Mouse (Mus musculus) lung, postnatal 36 days (tissue): ENCODE data around the gene Traf4.
"Not testable (repeated sequence)": the region's sequence is repeated elsewhere in the genome, so short reads cannot be mapped to it uniquely, and the experiment has no call there.

ENCODE experiments used
- DNase-seq: peaks from one replicate; pipeline ENCODE4 v3.0.0; 2022; ENCODE audit warnings: mixed read lengths

The Traf4 gene

GRCm38 (mm10) chr11:78164924-78165760 is at the start of gene Traf4:
Gene Traf4 (minus strand): TSS chr11:78165589.
- peak; percentile 90 for DNase-seq

GRCm38 (mm10) chr11:78213086-78213817 is 47.9 kb upstream of the Traf4 start:
- peak; percentile 50 for DNase-seq

GRCm38 (mm10) chr11:78211513-78211912 is 46.1 kb upstream of the Traf4 start:
- DNase-seq: peak; percentile 42

DNA sequence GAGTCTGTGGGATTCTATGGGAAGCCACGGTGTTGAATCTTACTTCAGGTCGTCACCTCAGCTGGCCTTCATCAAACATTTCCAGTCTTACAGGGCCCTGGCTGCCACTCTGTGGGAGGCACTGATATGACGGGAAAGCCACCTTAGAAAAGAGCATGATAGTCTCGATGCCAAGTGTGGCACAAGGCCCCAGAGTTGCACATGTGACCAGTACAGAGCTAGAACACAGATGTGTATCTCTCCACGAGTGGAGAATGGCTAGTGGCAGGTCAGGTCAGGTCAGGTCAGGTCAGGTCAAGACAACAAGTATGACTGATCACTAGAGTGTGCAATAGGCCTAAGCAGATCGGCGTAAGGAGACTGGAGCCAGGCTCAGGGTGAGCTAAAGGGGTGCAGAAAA is 45.2 kb upstream of the Traf4 start:
- DNase-seq: no peak

GRCm38 (mm10) chr11:78209886-78210285 is 44.5 kb upstream of the Traf4 start:
- no peak for DNase-seq

- DNase-seq: no peak
Observed at GRCm38 (mm10) chr11:78207190-78207589, 41.8 kb upstream of the Traf4 start.

DNA sequence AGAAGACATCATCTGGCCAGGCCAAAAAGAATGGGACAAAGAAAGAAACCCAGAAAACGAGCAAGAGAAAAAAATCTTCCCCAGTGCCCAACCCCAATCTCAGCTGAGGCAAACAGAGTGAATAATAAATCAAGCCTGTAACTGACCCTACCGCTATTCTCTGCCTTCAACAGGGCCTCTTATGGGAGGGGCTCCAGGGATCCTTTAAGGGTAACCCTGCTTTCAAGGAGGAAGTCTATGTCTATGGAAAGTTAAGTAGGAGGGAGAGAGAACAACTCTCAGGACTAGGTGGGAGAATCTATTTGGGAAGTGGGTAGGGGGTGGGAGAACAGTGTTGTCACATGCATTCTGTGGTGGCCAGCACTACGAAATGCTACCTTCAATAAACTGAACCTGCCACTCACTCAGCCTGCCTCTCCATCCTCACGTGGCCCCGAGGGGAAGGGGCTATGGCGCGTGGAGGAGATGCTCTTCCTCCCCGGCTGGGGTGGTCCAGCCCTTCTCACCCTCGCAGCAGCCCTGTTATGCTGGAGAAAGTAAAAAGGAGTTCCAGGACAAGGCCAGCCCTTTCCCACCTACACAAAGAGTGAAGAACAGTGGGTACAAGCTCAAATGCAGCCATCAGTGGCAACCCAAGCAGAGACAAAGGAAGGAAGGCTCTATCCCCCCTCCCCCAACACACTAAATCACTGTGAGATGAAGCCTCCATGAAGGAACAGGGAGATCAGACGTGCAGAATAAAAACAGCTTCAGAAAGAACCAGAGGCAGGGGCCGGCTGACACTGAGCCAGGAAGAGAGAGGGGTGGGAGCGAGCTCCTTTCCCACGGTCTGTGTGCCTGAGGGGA is 40.2 kb upstream of the Traf4 start:
- DNase-seq: no peak

- DNase-seq: no peak
Observed at GRCm38 (mm10) chr11:78204287-78204686, 38.9 kb upstream of the Traf4 start.

DNA sequence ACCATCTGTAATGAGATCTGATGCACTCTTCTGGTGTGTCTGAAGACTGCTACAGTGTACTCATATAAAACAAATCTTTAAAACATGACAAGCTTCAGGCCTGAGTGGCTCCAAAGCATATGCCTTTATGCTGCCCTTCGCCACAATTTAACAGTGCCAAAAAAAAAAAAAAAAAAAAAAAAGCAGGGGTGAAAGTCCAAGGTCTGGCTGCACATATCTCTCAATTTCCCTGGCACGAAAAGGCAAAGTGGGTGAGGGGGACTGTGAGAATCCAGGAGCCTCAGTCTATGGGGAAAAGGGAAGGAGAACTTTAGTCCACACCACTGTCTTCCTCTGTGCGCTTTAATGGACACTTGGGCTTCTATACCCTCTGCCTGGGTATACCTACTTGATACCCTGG is 37.0 kb upstream of the Traf4 start:
- DNase-seq: no peak

DNA sequence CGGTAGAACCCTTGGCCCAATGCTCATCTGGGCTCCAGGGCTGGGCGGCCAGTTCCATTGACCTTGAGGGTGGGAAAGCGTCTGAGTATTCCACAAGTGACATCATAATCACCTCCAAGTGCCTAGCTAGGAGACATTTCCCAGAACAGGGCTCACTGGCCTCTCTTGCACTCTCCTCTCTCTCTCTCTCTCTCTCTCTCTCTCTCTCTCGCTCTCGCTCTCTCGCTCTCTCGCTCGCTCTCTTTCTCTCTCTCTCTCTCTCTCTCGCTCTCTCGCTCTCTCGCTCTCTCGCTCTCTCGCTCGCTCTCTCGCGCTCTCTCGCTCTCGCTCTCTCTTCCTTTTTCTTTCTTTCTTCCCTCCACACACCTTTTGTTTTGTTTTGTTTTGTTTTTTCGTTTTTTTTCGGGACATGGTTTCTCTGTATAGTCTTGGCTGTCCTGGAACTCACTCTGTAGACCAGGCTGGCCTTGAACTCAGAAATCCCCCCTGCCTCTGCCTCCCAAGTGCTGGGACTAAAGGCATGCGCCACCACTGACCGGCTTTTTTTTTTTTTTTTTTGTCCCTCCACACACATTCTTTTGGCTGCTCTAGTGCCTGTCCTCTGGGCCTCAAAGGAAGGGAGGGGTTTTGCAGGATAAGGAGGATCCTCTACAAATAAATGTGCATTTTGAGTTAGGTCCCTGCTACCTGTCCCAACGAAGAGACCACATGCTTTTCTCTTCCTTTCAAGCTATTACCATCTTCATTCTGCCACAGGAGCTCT is 29.9 kb upstream of the Traf4 start:
- no peak for DNase-seq

DNA sequence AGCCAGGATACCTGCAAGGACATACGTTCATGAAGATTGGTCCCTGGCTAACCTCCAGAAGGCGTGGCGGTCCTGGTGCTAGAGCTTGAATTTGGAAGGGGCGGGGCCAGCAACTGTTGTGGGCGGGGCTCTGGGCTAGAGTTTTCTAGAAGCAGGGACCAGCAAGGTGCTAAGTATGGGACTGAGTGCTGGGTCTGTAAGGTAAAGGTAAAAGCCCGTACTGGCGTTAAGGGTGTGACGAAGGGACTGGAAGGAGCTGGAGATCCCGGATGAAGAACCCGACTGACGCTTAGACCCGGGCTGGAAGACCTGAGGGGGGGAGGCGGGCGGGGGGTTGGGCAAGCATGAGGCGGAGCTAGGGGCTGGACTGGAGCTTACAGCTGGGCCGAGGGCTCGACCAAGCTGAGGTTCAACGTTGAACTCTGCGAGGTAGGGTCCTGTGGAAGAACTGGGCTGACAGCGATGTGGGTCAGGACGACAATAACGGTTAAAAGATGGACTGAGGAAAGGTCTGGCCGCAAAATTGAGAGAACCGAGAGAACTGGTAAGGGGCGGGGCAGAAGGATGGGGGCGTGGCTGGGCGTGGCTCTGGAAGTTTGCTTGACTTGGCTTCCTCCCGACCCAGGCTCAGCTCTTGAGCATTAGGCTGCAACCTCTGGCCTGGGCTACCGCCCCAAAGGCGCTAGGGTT is 29.2 kb upstream of the Traf4 start:
- peak; percentile 88 for DNase-seq

- no peak for DNase-seq
Observed at GRCm38 (mm10) chr11:78193113-78193512, 27.7 kb upstream of the Traf4 start, which contains the start of gene Proca1. Gene Proca1 (plus strand): TSS chr11:78193392.

DNA sequence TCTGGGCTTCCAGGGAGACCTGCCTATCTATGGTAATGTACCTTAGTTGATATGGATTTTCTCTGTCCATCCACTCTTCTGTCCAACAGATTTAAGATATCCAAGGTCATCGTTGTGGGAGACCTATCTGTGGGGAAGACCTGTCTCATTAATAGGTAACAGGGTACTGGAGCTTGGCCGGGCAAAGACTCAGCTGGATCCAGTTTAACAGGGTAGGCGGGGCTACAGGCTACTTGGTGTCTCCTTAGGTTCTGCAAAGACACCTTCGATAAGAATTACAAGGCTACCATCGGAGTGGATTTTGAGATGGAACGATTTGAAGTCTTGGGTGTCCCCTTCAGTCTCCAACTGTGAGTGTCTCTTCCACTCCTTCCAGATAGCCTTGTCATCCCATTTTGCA is 24.7 kb upstream of the Traf4 start:
- DNase-seq: no peak

DNA sequence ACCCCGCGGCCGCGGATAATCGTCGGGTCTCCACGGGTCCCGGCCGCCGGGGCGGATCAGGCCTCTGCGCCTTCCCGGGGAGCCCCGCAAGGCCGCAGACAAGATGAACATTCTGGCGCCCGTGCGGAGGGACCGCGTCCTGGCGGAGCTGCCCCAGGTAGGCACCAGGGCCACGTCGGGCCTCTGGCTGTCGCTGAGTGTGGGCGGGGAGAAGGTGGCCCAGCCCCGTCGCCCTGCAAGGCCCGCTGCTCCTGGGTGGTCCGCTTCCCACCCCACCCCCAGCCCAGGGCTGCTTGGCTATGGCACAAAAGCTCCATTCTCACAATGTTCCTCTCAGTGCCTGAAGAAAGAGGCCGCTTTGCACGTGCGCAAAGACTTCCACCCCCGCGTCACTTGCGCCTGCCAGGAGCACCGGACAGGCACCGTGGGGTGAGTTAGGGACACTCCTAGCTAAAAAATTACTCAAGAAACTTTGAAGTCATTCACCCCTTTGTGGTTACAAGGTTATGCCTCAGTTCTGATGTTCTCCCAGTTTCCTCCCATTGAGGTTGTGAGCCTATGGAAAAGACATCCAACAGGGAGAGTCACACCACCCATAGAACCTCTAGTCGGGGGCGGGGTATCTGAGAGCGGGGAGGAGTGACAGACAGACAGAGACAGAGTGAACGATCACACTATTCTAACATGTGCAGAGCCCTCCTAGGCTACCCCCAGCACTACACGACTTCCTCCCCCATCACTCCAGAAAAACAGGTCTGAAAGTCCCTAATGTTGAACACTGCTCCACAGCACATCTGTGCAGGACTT is 24.0 kb upstream of the Traf4 start:
- DNase-seq: peak; percentile 63

DNA sequence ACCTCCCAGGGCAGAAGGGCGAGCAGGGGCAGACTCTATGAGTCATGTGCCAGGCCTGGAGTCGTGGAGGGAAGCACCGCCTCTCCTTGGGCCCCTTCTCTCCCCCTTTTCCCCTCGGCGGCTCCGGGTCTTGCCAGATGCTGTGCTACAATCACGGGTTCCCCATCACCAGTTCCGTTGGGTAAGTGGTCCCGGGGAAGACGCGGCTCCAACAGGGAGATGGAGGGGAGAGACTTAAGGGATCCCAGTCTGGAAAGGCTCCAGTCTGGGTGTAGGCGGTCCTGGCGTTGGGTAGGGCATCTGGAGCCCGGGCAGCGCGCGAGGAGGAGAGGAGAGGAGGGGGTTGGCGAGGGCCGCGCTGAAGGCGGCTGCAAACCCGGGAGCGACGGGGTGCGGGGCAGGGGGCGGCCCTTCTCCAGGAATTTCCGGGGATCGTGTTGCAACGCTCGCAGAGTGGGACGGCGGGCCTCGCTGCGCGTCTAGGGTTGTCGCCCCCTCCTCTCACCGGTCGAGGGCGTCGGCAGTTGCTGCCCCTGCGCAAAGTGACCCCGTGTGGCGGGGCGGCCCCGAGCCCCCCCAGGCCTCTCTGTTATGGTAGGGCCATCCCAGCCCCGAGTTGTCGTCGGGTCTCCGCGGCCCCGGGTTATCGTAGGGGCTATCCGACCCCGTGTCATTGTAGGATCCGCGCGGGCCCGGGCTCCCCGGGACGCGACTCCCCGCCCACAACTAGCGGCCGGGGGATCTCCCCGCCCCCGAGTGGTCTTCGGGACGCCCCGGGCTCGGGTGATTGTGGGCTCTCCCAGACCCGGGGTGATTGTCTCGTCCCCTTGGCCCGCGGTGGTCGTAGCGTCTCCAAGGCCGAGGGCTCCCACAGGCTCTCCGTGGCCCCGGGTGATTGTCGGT is 23.2 kb upstream of the Traf4 start, which contains the start of gene Rab34:
TSS of gene Rab34 (plus strand) at position 100 of the 903 bp plus-strand sequence.
- peak; percentile 67 for DNase-seq

GRCm38 (mm10) chr11:78184702-78185101 is 19.3 kb upstream of the Traf4 start:
- DNase-seq: not testable (repeated sequence)

DNA sequence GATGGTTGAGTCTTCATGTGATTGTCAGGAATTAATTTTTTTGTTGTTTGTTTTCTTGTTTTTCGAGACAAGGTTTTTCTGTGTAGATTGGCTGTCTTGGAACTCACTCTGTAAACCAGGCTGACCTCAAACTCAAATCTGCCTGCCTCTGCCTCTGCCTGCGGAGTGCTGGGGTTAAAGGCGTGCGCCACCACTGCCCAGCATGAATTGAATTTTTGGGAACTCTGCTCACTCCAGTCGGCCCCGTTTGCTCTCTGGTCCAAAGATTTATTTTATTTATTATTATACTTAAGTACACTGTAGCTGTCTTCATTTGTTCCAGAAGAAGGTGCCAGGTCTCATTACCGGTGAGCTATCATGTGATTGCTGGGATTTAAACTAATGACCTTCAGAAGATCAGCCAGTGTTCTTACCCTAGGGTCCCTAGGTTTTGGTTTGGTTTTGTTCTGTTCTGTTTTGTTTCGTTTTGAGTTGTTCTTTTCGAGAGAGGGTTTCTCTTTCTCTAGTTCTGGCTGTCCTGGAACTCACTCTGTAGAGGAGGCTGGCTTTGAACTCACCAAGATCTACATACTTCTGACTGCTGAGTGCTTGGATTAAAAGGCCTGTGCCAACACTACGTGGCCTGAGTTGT is 18.6 kb upstream of the Traf4 start:
- DNase-seq: no peak

- DNase-seq: peak; percentile 93
Observed at GRCm38 (mm10) chr11:78182961-78183844, 17.8 kb upstream of the Traf4 start, which contains the start of gene Rpl23a. Gene Rpl23a (minus strand): TSS chr11:78183584.
